Mouse (Mus musculus) layer of hippocampus, postnatal 36 days (tissue): ENCODE measurements at regions not wholly inside any gene's neighbourhood (a gene's known extent, or its start where the extent isn't known, plus 50 kb on each side); places are given as distances from the start of the nearest gene placed in this dataset.

Experiments used
- DNase-seq, 2 experiments: peaks; one replicate each; pipeline ENCODE4 v3.0.0; 2022

- DNase-seq: peak; percentile 32 to 49
These were observed 60.5 kb upstream of the Cdon start for GRCm38 (mm10) chr9:35360139-35361100.

GRCm38 (mm10) chr9:35361432-35361831, 59.5 kb upstream of the Cdon start:
- no peak for DNase-seq

- DNase-seq: no peak
These were observed 58.7 kb upstream of the Cdon start for GRCm38 (mm10) chr9:35362276-35362675.

GRCm38 (mm10) chr9:35363079-35363478, 57.8 kb upstream of the Cdon start:
- no peak for DNase-seq

GRCm38 (mm10) chr9:35363936-35364335, 57.0 kb upstream of the Cdon start:
- DNase-seq: no peak

- DNase-seq: no peak
These were observed 55.0 kb upstream of the Cdon start for GRCm38 (mm10) chr9:35365975-35366374.

- DNase-seq: no peak
These were observed 51.9 kb upstream of the Cdon start for GRCm38 (mm10) chr9:35369063-35369462.

GRCm38 (mm10) chr9:35370031-35370430, 50.9 kb upstream of the Cdon start:
- no peak for DNase-seq

- DNase-seq: no peak
These were observed 50.0 kb upstream of the Cdon start for GRCm38 (mm10) chr9:35370895-35371294.
